Mouse (Mus musculus) monocyte, adult 5-6 weeks (primary cell): ENCODE measurements around the gene Clk1. TPM values are rescaled to one million over a fixed set of nuclear protein-coding genes. Genes with fewer than 3 reads are reported as not detected.
"Not testable (repeated sequence)": the region's sequence is repeated elsewhere in the genome, so short reads cannot be mapped to it uniquely, and the experiment has no call there.

Experiments used
- ATAC-seq: fragments of 153-309, 156-312 bp; replicated peaks from 2 replicates; pipeline ENCODE4 v1.8.0; 2017; ENCODE audit warnings: mild to moderate bottlenecking; ENCODE audit not compliant: low TSS enrichment, insufficient number of reproducible peaks, severe bottlenecking, poor library complexity, low FRiP score
- total RNA-seq: library from RNA; stranded (forward); fragments of 200-1000, 200-491, 200-594 nt; gene quantifications from 3 replicates; pipeline ENCODE4 v1.2.3, GENCODE M21; 2017

Gene Clk1
- total RNA-seq, 1 experiment from 2014 or later, result 1,335 TPM

- no peak for ATAC-seq
Observed at GRCm38 (mm10) chr1:58410198-58410588, 13.7 kb downstream of the Clk1 start.

GRCm38 (mm10) chr1:58409553-58410197 lies 14.2 kb downstream of the Clk1 start:
- ATAC-seq, result no peak

GRCm38 (mm10) chr1:58408141-58408540 lies 15.7 kb downstream of the Clk1 start:
- ATAC-seq, result no peak

- no peak for ATAC-seq
Observed at GRCm38 (mm10) chr1:58407321-58407720, 16.5 kb downstream of the Clk1 start.

GRCm38 (mm10) chr1:58403745-58404144 lies 20.1 kb downstream of the Clk1 start:
- no peak for ATAC-seq

- no peak for ATAC-seq
Observed at GRCm38 (mm10) chr1:58401396-58401795, 22.5 kb downstream of the Clk1 start.

GRCm38 (mm10) chr1:58397731-58398130 lies 26.1 kb downstream of the Clk1 start:
- no peak for ATAC-seq

GRCm38 (mm10) chr1:58396179-58396578 lies 27.7 kb downstream of the Clk1 start:
- ATAC-seq, result no peak

- ATAC-seq, result no peak
Observed at GRCm38 (mm10) chr1:58395341-58395740, 28.5 kb downstream of the Clk1 start.

GRCm38 (mm10) chr1:58393284-58394195 lies 30.3 kb downstream of the Clk1 start:
- peak; percentile 52 for ATAC-seq

- peak; percentile 89 for ATAC-seq
Observed at GRCm38 (mm10) chr1:58392652-58393283, 31.1 kb downstream of the Clk1 start, which contains the start of gene Bzw1. TSS of gene Bzw1 (plus strand) at chr1:58392898.

- ATAC-seq, result no peak
Observed at GRCm38 (mm10) chr1:58392268-58392651, 31.6 kb downstream of the Clk1 start.

- ATAC-seq, result no peak
Observed at GRCm38 (mm10) chr1:58391421-58392267, 32.2 kb downstream of the Clk1 start.

GRCm38 (mm10) chr1:58382586-58383281 lies 41.1 kb downstream of the Clk1 start:
- ATAC-seq, result peak; percentile 17; the same call in 1 of the 2 replicates

GRCm38 (mm10) chr1:58375574-58376147 lies 48.2 kb downstream of the Clk1 start:
- ATAC-seq, result no peak

- ATAC-seq, result not testable (repeated sequence)
Observed at GRCm38 (mm10) chr1:58374266-58374665, 49.6 kb downstream of the Clk1 start.

- ATAC-seq, result no peak
Observed at GRCm38 (mm10) chr1:58369716-58370115, 54.1 kb downstream of the Clk1 start.
